Mouse (Mus musculus) forebrain, embryonic 10.5 days (tissue): Measurements from ENCODE around the gene Kif1a. TPM values are rescaled to one million over a fixed set of nuclear protein-coding genes. Genes with fewer than 3 reads are reported as not detected.

ENCODE experiments used
- DNase-seq: peaks from one replicate; pipeline ENCODE4 v3.0.0-alpha.2; 2017; ENCODE audit warnings: low spot score; ENCODE audit errors: extremely low spot score
- H3K27ac ChIP-seq: fragments of 300-500 bp; sonication (generic); 2 replicates; pipeline ENCODE4 v1.5.1; 2016; ENCODE audit warnings: mild to moderate bottlenecking
- H3K27me3 ChIP-seq: fragments of 300-500 bp; sonication (generic); 2 replicates; pipeline ENCODE4 v1.6.1; 2016; ENCODE audit warnings: mild to moderate bottlenecking; ENCODE audit not compliant: poor library complexity, severe bottlenecking
- H3K36me3 ChIP-seq: fragments of 300-500 bp; sonication (generic); replicated peaks from 2 replicates; pipeline ENCODE4 v1.6.1; 2016; ENCODE audit warnings: mild to moderate bottlenecking, moderate library complexity
- H3K4me1 ChIP-seq: fragments of 300-500 bp; sonication (generic); 2 replicates; pipeline ENCODE4 v1.6.1; 2016
- H3K4me3 ChIP-seq: fragments of 300-500 bp; sonication (generic); 2 replicates; pipeline ENCODE4 v1.5.1; 2016; ENCODE audit warnings: mild to moderate bottlenecking, moderate library complexity
- H3K9me3 ChIP-seq: fragments of 300-500 bp; sonication (generic); 2 replicates; pipeline ENCODE4 v1.6.1; 2016; ENCODE audit warnings: mild to moderate bottlenecking, moderate library complexity
- WGBS: fragments of 180-500 bp; shearing (Covaris S2); methylation state at CpG from one replicate; pipeline ENCODE4 v1.1.7; 2016; 5-methylcytosine and 5-hydroxymethylcytosine counted together
- polyA plus RNA-seq: library from polyadenylated mRNA; unstranded; fragments of >200 nt; fragmentation: Nextera tagmentation; extraction: Ambion mirVana; gene quantifications from 2 replicates; pipeline ENCODE4 v1.2.1, GENCODE M21; 2016

Kif1a gene
- polyA plus RNA-seq, 1 experiment from 2014 or later: 41.5 TPM

DNA sequence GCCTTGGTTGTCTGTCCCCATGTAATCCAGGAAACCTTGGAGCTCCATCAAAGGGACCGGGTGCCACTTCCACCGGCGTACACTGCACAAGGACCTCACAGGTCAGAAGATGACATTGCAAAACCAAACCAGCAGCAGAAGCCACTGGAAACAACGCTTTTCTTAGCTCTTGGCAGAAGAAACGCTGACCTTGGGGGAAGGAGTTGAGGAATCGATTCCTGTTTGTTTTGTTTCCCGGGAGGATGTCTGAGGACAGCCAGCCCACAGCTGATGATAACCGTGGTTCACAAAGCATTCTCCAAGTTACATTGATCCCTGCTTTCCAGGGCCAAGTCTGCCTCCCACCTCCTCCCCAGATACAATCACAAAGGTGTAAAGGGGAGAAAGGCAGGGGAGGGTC is 22.3 kb upstream of the Kif1a start:
- DNase-seq: no peak
- H3K27ac ChIP-seq: no peak overlapping the region
- no peak overlapping the region for H3K4me3 ChIP-seq
- peaks cover 16% of the 10 kb centered on the region for H3K4me1 ChIP-seq
- H3K27me3 ChIP-seq: no peaks in the 10 kb centered on the region
- 88% methylated on average over 8 of the region's 8 CpGs for WGBS
- no peaks in the 10 kb centered on the region for H3K36me3 ChIP-seq
- H3K9me3 ChIP-seq: no peaks in the 10 kb centered on the region

DNA sequence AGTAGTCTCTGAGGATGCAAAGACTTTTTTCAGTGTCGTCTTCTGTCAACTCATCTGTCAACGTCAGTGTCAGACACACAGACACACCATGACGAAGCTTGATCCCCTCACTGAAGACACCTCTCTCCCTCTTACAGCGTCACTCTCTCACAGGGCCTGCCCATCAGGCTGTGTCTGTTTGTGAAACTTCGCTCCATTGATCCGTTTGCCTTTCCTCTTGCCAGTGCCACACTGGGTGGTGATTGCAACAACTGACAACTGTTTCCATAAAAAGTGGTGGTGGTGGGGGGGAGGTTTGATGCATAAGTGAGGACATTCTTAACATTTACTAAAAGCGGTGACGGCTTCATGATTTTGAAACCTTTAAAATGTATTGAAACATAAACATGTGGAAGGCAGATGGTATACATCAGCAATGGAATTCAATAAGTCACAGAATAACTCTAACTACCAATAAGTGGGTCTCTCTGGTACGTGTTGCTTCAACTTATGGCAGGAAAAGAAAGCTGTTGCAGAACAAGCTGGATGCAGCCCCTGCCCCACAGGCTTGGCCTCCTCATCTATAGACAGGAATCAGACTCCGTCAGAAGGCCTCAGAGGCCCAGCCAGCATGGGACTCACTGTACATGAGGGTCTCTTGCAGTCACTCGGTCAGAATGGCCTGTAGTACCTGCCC is 21.6 kb upstream of the Kif1a start:
- H3K9me3 ChIP-seq: no peaks in the 10 kb centered on the region
- no peaks in the 10 kb centered on the region for H3K36me3 ChIP-seq
- WGBS: 85% methylated on average over 11 of the region's 11 CpGs
- H3K27me3 ChIP-seq: no peaks in the 10 kb centered on the region
- no peak for DNase-seq
- H3K4me3 ChIP-seq: no peak overlapping the region
- no peak overlapping the region for H3K27ac ChIP-seq
- H3K4me1 ChIP-seq: peaks cover 15% of the 10 kb centered on the region

DNA sequence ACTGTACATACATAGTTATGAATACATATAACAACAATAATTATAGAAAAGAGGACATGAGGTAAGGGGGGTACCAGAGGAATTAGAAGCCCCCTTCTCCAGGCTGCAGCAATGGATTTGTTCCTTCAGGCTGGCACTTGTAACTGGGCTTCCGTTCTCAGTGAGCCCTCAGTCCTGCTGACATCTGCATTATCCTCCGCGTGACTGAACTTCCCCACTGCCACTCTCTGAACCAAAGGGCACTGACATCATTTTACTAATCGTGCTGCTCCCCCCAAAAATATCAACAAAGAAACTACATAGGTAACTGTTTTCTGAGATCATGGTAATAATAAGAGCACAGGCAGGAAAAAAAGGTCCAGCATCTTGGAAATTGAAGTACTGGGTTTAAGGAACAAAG is 17.1 kb upstream of the Kif1a start:
- 0 out of 2 replicates have a peak overlapping the region, but pooled peaks have one; percentile 5 for H3K27ac ChIP-seq
- no peak for DNase-seq

DNA sequence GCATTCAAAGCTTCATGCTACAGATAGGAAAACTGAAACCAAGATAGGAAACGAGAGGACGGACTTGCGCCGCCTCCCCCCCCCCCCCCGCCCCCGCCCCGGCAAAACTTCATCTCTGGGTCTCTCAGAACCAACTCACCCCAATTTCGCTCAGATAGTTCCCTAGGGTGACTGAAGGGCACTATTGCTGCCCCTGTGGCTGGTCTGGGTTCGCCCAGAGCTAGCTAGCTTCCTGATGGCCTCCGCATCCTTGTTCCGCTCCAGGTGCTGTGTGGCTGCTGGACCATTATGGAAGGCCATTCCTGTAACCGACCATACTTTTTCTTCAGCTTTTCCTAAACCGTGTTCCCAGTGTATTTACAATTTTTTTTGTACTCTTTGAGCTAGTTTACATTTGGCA is 13.7 kb upstream of the Kif1a start:
- Histone ChIP-seq H3K27ac (peak overlapping the region; percentile 89), H3K4me3 (peak overlapping the region; percentile 56)
- WGBS: 20% methylated on average over 13 of the region's 13 CpGs

More for the DNA sequence above, 17.1 kb upstream of the Kif1a start:
- peaks cover 25% of the 10 kb centered on the region for H3K4me1 ChIP-seq
- no peaks in the 10 kb centered on the region for H3K9me3 ChIP-seq
- 37% methylated on average over 4 of the region's 4 CpGs for WGBS
- H3K36me3 ChIP-seq: no peaks in the 10 kb centered on the region
- peaks cover 7% of the 10 kb centered on the region for H3K27me3 ChIP-seq
- H3K4me3 ChIP-seq: no peak overlapping the region

DNA sequence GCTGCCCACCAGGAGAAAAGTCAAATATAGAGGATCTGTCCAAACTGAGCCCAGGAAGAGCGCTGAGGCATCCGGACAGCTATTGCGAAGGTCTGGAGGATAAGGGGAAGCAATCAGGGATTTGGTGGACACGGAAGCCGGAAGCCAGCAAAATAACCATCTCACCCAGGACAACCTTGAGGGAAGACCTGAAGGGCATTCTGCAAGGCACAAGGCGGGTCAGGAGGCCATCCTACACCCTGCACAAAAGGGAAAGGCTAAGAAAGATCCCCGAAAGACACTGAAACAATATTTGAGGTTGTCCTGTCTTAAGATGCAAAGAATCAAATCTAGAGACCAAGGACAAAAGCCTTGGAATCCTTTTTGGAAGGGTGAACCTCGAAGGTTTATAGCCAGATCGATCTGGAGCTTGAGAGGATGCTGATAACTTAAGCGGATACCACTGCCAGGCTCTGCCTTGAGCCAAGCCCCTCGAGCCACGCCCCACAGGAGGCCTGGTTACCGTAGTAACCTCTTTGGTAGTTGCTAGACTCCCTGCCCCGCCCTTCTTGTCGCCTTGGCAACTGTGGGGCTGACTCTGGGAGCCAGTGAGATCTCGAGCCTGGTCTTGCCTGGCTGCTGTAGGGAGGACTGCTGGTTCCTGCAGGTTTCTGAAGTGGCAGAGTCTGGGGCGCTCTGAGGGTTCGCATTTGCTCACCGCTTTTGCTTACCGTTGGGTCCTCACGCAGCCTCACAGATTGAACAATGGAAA is 13.1 kb upstream of the Kif1a start:
- WGBS: 24% methylated on average over 21 of the region's 21 CpGs
- H3K36me3 ChIP-seq: no peaks in the 10 kb centered on the region
- H3K27me3 ChIP-seq: peaks cover 13% of the 10 kb centered on the region
- peak; percentile 98 for DNase-seq
- peak overlapping the region; percentile 89 for H3K27ac ChIP-seq
- H3K4me3 ChIP-seq: peak overlapping the region; percentile 56
- peaks cover 25% of the 10 kb centered on the region for H3K4me1 ChIP-seq
- H3K9me3 ChIP-seq: peaks cover 10% of the 10 kb centered on the region; the same call in 1 of the 2 replicates

More for the DNA sequence above, 13.7 kb upstream of the Kif1a start:
- H3K36me3 ChIP-seq: no peaks in the 10 kb centered on the region
- DNase-seq: no peak
- peaks cover 13% of the 10 kb centered on the region for H3K27me3 ChIP-seq
- H3K9me3 ChIP-seq: peaks cover 10% of the 10 kb centered on the region; the same call in 1 of the 2 replicates
- peaks cover 25% of the 10 kb centered on the region for H3K4me1 ChIP-seq

DNA sequence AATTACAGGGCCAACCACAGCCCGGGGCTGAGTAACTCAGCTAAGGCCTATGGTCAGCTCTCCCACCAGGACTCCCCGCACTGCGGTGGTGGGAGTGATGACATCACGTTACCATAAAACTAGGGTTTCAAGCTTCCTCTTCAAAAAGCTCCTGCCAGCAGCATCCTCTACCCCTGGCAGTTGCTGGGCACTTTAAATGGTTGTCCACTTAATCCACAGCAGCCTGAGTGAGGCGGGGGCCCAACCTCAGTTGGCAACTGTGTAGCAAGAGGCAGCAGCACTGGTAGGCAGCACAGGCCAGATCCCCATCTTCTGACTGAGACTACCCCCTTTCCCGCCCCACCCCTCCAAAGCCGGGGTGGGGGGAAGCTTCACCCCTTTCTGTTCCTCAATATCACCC is 949 bp upstream of the Kif1a start:
- Histone ChIP-seq H3K4me3 (0 out of 2 replicates have a peak overlapping the region, but pooled peaks have one; percentile 74), H3K27me3 (peaks cover 62% of the 10 kb centered on the region), H3K27ac (no peak overlapping the region), H3K36me3 (peaks cover 12% of the 10 kb centered on the region), H3K4me1 (peaks cover 42% of the 10 kb centered on the region), H3K9me3 (no peaks in the 10 kb centered on the region)
- WGBS: 71% methylated on average over 7 of the region's 7 CpGs
- no peak for DNase-seq

DNA sequence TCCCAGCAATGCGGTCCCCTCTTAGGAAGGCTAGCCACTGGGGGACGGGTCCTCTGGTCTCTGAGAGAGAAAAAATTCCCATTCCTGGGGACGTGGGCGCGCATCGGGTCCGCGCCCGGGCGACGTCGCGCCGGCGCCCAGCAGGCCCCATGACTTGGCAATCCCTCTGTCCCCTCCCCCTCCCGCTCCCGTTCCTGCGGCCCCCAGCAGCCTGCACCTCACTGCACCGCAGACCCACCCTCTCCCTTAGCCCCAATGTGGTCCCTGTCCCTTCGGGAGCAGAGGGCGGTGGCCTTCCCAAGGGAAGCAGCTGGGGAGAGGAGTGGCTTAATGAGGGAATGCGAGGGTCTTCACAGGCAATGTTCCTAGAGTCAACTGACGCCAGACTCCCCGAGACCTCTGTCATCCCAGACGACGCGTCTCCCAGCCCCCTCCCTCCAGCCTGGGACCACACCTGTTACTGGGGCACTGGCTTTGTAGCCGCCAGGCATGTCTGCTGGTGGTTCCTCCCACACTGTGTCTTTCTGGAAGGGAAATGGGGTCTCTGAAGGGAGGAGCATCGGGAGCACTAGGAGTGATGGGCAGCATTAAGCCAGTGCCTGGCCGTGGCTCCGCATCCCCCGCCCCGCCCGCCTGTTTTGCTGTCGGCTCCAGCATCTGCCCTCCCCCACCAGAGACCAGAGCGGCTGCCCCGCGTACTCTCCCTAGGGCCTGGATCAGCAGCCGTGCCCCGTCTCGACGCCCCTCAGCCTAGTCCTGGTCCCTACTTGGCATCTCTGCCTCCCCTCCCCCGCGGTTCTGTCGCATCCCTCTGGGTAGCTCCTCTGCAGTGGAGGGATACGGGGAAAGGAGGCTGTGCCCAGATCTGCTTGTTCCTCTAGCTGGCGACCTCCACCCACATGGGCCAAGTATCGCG is 917 bp downstream of the Kif1a start:
- H3K9me3 ChIP-seq: no peaks in the 10 kb centered on the region
- H3K4me3 ChIP-seq: peak overlapping the region; percentile 74
- DNase-seq: peak; percentile 59
- peaks cover 63% of the 10 kb centered on the region for H3K27me3 ChIP-seq
- H3K36me3 ChIP-seq: peaks cover 24% of the 10 kb centered on the region
- under 1% methylated on average over 49 of the region's 49 CpGs for WGBS
- H3K4me1 ChIP-seq: peaks cover 49% of the 10 kb centered on the region
- H3K27ac ChIP-seq: peak overlapping the region; percentile 88

DNA sequence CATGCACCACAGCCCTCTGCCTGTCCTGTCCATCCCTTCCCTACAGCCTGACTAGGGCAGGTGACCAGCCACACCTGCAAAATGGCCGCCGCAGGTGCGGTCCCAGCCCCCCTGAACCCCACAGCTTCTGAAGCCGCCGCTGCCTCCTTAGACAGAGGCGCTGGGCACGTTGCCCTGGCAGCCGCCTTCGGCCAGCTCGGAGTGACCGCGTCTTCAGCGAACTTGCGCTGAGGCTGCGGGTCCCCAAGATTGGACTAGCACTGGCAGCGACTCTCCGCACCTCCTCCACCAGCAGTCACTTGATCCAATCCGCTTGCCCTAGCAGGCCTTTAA is 1.5 kb downstream of the Kif1a start:
- peaks cover 56% of the 10 kb centered on the region for H3K4me1 ChIP-seq
- no peak for DNase-seq
- H3K36me3 ChIP-seq: peaks cover 24% of the 10 kb centered on the region
- 2% methylated on average over 18 of the region's 18 CpGs for WGBS
- peaks cover 63% of the 10 kb centered on the region for H3K27me3 ChIP-seq
- H3K9me3 ChIP-seq: no peaks in the 10 kb centered on the region
- peak overlapping the region; percentile 74 for H3K4me3 ChIP-seq
- peak overlapping the region; percentile 88 for H3K27ac ChIP-seq

DNA sequence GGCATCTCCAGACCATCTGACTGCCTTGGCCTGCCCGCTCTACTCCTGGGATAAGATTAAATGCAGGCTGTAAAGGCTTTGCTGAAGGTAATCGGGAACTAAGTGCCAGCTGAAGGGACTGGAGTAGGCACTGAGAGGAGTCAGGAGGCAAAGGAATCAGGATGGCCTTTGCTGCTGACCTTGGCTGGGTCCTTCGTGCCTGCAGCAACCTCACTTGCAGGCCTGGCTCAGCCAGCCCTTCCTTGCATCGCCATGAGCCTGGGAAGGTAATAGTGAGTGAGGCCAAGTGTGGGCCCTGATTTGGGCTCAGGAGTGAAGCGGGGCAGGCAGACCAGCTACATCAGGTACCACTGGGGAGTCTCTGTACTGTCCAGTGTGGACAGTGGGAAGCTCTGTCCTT is 2.8 kb downstream of the Kif1a start:
- no peaks in the 10 kb centered on the region for H3K9me3 ChIP-seq
- peaks cover 24% of the 10 kb centered on the region for H3K36me3 ChIP-seq
- peaks cover 63% of the 10 kb centered on the region for H3K27me3 ChIP-seq
- peaks cover 58% of the 10 kb centered on the region for H3K4me1 ChIP-seq
- H3K4me3 ChIP-seq: no peak overlapping the region
- DNase-seq: no peak
- H3K27ac ChIP-seq: no peak overlapping the region
- WGBS: 84% methylated on average over 5 of the region's 5 CpGs

DNA sequence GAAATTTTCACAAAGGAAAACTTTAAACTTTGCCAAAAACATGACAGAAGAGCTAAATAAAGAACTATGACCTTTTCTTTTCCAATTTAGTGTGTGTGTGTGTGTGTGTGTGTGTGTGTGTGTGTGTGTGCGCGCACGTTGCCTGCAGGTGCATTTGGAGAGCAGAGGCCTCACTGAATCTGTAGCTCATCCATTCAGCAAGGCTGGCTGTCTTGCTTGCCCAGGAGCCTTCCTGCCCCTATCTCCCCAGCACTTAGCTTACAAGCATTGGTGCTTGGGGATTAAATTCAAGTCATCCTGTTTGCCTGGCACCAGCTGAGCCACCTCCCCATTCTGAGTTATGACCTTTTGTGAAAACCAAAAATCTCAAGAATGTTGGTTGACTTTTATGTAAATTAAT is 9.2 kb downstream of the Kif1a start:
- DNase-seq: no peak
- peaks cover 22% of the 10 kb centered on the region for H3K36me3 ChIP-seq
- H3K4me3 ChIP-seq: no peak overlapping the region
- H3K27me3 ChIP-seq: no peaks in the 10 kb centered on the region
- H3K27ac ChIP-seq: no peak overlapping the region
- no peaks in the 10 kb centered on the region for H3K9me3 ChIP-seq
- 96% methylated on average over 3 of the region's 3 CpGs for WGBS
- peaks cover 19% of the 10 kb centered on the region for H3K4me1 ChIP-seq

DNA sequence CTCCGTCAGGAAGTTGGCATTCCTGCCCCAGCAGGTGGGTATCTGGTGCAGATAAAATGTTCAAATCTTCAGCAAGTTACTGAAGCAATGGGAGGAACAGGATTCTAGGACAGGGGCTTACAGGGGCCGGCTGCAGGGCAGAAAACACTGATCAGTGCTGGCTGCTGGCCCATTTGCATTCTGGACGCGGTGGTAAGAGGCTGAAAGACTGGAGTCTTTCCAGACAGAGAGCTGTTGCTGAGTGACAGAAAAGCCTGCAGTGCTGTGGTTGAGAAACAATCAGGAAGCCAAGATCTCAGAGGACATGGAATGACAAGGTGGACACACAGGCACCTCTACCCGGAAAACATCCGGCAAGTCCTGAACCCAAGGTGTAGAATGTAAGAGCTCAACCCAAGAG is 16.6 kb downstream of the Kif1a start:
- Histone ChIP-seq H3K27me3 (no peaks in the 10 kb centered on the region), H3K27ac (peak overlapping the region; percentile 53; the same call in 1 of the 2 replicates), H3K9me3 (no peaks in the 10 kb centered on the region), H3K4me1 (peaks cover 34% of the 10 kb centered on the region), H3K36me3 (peaks cover 52% of the 10 kb centered on the region), H3K4me3 (no peak overlapping the region)
- DNase-seq: no peak
- WGBS: 73% methylated on average over 6 of the region's 6 CpGs

DNA sequence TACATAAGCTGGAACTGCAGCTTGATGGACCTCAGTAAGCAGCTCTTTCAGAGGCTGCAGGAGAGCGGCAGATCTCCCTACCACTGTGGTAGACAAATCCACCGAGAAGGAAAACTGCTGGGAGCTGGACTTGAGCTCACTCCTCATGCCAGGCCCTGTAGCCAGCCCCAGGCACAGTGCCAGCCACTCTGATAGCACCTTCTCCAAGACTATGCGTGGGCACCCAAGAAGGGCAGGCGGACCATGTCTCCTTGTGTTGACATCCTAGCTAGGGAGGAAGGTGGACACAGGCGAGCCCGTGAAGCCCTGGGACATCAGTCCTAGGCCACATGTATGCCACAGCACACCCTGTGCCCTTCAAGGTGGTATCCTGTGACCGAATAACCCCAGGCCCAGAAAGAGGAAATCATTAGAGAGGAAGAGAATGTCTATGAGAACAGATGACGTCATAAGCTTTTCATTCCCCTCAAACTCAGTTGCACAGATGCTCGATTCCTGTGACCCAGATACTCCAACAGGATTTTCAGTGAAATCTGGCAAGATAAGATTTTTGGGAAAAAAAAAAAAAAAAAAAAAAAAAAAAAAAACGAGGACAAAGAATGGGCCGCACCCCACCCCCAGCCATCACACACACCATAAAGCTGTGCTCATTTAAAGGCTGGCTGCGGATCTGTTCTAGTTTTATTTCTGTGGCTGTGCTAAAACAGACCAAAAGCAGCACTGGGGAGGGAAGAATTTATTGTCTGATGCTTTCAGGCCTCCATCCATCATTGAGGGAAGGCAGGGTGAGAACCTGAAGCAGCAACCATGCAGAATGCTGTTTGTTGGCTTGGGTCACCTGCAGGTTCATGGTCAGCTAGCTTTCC is 18.1 kb downstream of the Kif1a start:
- no peak for DNase-seq
- H3K27me3 ChIP-seq: no peaks in the 10 kb centered on the region

More for the DNA sequence above, 18.1 kb downstream of the Kif1a start:
- Histone ChIP-seq H3K36me3 (peaks cover 54% of the 10 kb centered on the region), H3K4me1 (peaks cover 49% of the 10 kb centered on the region), H3K4me3 (no peak overlapping the region), H3K27ac (peak overlapping the region; percentile 49; the same call in 1 of the 2 replicates), H3K9me3 (no peaks in the 10 kb centered on the region)
- WGBS: 90% methylated on average over 12 of the region's 12 CpGs
